Mouse (Mus musculus): ENCODE results near the gene Tlr6.
A peak's percentile ranks its signal among the peaks of the same experiment; 100 is the strongest.

Tlr6 gene

GRCm38 (mm10) chr5:64959843-64960230 lies at the start of gene Tlr6:
Gene Tlr6, minus strand, starts transcription at chr5:64960097.
- DNase-seq, result peak; percentile 76 to 80

DNA sequence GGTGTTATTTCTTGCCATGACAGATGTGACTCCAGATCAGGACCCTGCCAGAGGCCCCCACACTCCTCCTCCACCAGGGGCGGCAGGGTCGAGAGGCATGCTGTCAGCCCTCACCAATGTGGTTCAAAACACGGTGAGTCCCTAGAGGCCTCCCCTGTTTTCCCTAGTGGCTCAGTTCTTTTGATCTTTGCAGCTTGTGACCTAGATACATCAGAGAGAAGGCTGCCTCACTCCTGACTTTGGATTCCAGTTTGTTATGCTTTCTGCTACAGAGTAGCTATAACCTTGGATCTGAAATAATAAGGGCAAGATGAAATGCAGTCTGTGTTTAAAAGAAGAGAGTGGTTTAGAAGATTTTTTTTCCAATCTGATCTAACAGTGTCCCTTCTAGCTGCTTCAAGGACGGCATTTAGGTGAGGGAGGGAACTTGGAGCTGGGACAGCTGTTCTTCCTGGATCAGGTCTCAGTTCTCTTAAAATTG lies 46.2 kb upstream of the Tlr6 start:
- DNase-seq, result peak; percentile 14 to 26

DNA sequence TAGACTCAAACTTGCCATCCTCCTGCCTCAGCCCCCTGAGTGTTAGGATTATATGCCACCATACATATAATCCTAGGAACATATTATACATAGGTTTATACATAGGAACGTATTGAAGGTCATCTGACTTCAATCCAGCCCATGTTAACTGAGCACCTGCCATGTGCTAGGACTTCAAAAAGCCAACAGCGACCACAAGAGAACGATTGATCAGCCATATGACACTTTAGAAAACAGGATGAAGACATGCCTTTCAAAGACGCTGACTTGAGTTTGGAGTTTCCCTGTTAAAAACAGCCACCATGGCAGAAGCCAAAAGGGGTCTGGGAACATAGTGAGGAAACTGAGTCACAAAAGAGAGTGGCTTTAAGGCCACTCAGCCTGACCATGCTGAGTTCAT lies 45.4 kb upstream of the Tlr6 start:
- DNase-seq, result no peak

DNA sequence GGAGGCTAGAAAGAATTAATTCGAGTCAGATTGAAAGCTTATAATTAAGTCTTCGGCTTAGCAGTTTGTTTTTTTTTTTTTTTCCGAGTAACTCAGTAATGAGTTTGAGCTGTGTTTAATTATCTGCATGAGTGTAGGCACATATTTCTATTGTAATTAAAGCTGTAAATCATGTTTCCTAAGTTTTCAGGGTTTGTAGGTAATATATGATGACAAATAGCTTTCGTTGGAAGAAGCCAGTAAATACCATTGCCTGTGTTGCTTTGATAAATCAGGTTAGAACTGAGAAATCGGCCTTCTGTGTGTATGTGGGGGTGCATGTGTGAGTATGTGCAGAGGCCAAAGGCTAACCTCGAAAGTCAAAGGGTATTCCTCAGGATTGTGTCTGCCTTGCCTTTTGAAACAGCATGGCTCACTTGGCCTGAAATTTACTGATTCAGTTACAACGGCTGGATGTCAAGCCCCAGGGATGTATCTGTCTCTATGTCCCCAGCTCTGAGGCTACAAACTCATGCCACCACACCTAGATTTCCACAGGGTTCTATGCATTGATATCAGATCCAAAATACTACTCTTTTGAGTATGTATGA lies 44.1 kb upstream of the Tlr6 start:
- DNase-seq, result no peak

- DNase-seq, result peak; percentile 17 to 29
Observed at GRCm38 (mm10) chr5:65002940-65003824, 43.3 kb upstream of the Tlr6 start.

GRCm38 (mm10) chr5:64995408-64995807 lies 35.5 kb upstream of the Tlr6 start:
- no peak for DNase-seq

DNA sequence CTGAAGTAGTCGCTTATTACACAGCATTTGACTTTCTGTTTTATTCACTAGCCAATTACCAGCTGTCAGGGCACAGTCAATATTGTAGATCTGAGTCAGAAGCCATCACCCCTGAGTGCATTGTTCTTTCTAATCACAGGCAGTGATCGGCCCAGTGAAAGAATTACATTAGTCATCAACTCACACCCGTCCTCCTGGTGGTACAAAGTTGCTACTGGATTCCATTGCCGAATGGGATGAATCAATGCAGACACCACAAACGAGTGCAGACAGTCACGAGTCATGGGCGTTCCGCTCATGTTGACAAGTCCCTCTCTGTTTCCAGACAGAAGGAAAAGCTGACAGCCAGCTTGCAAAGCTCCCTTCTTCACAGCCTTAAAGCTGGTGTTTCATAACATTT lies 32.6 kb upstream of the Tlr6 start:
- DNase-seq, result no peak

DNA sequence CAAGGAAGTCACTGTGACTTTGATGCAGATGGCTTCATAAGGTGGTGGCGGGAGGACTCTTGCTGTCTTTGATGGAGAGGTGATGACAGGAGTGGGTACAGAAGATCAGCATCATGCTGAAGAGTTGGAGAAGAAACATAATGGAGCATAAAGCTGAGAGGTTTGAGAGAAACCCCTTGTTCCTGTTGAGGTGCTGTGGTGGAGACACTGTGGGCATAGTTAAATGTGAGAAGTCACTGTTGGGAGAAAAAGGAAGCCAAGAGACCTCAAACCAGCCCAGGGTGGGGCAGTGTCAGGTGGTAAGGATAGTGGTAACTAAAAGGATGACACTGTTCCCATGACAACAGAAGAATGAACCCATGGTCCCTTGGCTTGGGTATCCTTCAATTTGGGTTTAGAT lies 30.0 kb upstream of the Tlr6 start:
- peak; percentile 15 to 21 for DNase-seq

DNA sequence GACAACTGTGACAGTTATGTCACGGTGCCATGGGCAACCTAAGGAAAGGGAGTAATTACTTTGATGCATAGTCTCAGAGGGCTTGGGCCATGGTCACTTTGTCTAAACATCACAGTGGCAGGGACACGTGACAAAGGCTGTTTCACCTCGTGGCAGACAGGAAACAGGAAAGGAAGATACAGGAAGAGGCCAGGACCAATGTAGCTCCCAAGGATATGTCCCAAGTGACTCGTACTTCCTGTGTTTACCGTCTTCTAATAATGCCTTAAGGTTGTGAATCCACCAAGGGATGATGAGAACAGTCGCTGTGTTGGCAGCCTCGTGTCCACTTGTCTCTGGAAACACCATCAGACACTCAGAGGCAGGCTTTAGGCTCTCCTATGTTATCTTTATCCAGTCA lies 26.1 kb upstream of the Tlr6 start:
- DNase-seq, result no peak

GRCm38 (mm10) chr5:64977128-64977527 lies 17.2 kb upstream of the Tlr6 start:
- no peak for DNase-seq

DNA sequence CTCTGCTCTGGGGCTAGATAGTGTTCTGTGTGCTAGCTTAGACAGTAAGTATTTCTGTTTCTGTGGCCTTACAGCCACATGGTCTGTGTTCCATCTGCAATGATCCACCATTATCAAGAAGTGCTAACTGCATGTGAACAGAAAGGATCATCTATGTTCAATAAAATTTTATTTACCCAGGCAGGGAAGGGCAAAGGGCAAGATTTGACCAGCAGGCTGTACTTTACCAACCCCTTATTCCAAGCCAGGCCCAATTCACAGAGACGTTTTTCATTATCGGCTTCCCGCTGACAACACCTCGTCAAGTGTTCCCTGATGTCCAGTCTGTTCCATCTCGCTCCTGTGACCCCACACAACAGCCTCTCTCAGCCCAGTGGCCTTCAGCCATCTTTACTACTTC lies 15.2 kb upstream of the Tlr6 start:
- no peak for DNase-seq

DNA sequence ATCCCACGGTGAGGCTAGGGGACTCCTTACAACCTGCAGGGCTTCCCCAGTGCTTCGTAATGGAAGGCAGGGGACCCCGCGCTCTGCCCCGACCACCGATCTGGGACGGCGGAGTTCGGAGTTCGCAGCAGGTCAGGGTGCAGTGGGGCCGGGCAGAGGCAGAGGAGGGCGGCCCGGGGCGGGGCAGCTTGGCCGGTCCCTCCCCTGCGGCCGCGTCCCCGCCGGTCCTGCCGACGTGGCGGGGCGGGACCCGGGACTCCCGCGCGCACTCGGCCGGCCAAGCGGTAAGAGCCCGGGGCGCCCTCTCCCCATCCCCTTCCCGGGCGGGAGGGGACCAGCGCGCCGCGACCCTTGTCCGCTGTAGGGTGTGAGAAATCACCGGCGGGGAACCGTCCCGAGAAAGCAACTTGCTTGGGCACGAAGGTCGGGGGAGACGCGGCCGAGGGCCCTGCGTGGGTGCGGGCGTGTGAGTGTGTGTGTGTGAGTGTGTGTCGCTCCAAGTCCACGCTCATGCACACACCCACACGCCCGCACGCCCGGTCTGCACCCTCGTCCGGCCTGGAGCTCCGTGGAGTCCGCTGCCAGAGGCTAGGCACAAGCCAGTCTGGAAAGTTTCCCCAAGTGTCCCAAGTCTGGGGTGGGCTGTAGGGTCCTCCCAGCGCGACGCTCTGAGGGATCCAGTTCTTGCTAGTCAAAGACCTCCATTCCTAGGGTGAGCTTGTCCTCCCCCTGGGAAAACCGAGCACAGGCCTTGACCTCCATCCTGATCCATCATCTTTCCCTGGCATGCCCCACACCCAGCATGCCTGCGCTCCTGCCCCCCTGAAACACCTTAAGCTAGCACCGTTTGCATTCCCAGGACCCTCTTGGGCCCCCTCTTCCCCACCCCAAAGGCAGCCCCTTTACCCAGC lies 10.2 kb upstream of the Tlr6 start, which contains the start of gene Fam114a1:
Gene Fam114a1, plus strand, starts transcription at position 211 of the 911 bp plus-strand sequence.
- DNase-seq, result peak; percentile 62 to 66

DNA sequence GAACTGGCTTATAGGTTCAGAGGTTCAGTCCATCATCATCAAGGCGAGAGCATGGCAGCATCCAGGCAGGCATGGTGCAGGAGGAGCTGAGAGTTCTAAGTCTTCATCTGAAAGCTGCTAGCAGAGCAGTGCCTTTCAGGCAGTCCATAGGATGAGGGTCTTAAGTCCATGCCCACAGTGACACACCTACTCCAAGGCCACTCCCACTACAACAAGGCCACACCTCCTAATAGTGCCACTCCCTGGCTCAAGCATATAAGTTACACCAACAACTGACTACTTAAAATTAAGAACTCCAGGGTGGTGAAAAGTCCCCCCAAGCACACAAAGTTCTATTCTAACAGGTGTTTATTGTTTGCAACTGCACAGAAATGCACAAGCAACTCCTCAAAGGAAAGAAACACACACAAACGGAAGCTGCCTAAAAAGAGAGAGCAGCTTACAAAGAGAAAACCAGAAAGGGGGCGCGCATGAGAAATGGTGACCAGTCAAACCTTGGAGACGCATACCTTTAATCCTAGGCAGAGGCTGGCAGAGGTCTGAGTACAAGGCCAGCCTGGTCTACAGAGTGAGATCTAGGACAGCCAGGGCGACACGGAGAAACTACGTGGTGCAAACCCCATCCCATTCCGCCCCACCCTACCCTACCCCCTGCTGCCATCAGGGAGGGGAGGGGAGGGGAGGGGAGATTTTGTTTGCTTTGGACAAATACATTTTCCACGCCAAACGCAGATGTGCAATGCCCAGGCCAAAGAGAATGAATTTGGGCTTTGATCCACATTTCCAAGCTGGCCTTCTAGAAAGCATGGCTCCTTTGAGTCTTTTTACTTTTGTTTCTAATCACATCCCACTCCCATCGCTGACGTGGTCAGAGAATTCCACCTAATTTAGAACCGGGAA lies 9.3 kb upstream of the Tlr6 start:
- peak; percentile 61 to 65 for DNase-seq

- no peak for DNase-seq
Observed at GRCm38 (mm10) chr5:64963735-64964134, 3.8 kb upstream of the Tlr6 start.

GRCm38 (mm10) chr5:64963271-64963670 lies 3.4 kb upstream of the Tlr6 start:
- no peak for DNase-seq

- DNase-seq, result peak; percentile 81
Observed at GRCm38 (mm10) chr5:64960857-64961391, 1.0 kb upstream of the Tlr6 start.

- DNase-seq, result peak; percentile 58 to 61
Observed at GRCm38 (mm10) chr5:64958991-64959842, 680 bp downstream of the Tlr6 start.

GRCm38 (mm10) chr5:64954931-64955330 lies 5.0 kb downstream of the Tlr6 start:
- DNase-seq, result no peak

GRCm38 (mm10) chr5:64951486-64951885 lies 8.4 kb downstream of the Tlr6 start:
- DNase-seq, result no peak

DNA sequence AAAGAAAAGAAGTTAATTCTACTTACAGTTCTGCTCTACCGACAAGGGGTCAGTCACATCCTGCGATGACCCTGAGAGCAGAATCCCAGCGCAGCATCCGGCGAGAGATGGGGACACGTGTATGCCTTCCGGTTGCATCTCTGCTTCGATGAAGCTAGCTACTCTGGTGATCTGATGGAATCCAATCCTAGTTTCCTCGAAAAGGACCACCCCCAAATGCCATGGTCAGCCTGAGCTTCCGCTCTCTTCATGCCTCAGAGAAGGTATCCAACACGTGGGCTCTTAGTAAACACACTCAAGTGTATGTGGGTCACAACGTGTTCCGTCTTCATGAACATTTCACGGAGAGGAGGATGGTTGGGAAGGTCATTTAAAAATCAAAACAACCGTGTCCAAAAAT lies 27.1 kb downstream of the Tlr6 start:
- no peak for DNase-seq

DNA sequence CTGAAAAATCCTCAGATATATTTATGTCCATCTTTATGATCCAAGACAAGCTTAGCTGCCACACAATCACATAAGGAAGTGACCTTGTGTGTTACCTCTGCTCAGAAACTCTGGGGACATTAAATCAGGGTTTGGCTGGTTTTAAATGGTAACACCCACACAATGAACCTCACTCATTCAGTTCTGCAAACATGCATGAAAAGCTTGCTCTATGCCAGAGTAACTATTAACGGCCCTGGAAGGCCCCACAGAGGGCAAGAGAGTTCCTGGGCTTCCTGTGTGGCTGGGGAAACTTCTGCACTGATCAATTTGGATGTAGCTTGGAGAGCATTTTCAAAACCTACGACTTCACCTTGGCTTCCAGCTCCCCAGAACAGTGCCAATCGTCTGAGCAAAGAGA lies 27.7 kb downstream of the Tlr6 start:
- DNase-seq, result no peak
